Mouse (Mus musculus) thymus, adult 2 months (tissue): ENCODE data around the gene Hormad1.

Source experiments
- CTCF ChIP-seq: fragments of 200-500 bp; IDR thresholded peaks from 2 replicates; pipeline ENCODE4 v1.5.1; 2012; ENCODE audit warnings: mild to moderate bottlenecking, control low read depth, low read length, moderate library complexity, borderline replicate concordance; ENCODE audit not compliant: control insufficient read depth, poor library complexity, insufficient read depth; ENCODE audit errors: extremely low read depth
- POLR2A ChIP-seq: fragments of 200-500 bp; IDR thresholded peaks from 2 replicates; pipeline ENCODE4 v1.6.1; 2012; ENCODE audit warnings: mild to moderate bottlenecking, low read length, control low read depth, moderate library complexity; ENCODE audit not compliant: control insufficient read depth, poor library complexity, insufficient read depth; ENCODE audit errors: extremely low read depth

DNA sequence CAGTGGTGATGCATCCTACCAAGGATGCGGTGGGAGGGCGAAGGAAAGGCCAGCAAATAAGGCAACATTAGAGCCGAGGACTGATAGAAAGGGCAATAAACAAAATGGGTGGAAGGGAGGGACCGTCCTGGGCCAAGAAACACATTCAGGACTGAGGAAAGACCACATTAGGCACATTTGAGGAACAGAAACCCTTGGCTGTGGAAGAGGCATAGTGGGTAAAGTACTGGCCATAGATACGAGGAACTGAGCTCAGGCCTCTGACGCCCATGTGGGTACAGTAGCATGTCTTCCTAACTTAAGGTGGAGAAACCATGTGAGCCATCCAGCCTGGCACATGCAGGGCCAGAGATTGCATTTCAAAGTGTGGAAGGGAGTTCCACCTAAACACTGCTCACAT, 29.7 kb upstream of the Hormad1 start:
- TF ChIP-seq POLR2A: no peak
- TF ChIP-seq CTCF: no peak
